Mouse (Mus musculus) C2C12 (cell line): Measurements from ENCODE around the gene Pmis2.

Experiments used
- CTCF ChIP-seq: IDR thresholded peaks from one replicate; pipeline ENCODE4 v1.5.1; 2011; ENCODE audit not compliant: control insufficient read depth, insufficient read depth, insufficient read length
- FOSL1 ChIP-seq: IDR thresholded peaks from one replicate; pipeline ENCODE4 v1.8.0; 2011; ENCODE audit warnings: mild to moderate bottlenecking, low read length; ENCODE audit not compliant: poor library complexity, insufficient read depth, severe bottlenecking
- MAX ChIP-seq: IDR thresholded peaks from one replicate; pipeline ENCODE4 v1.6.1; 2011; ENCODE audit warnings: mild to moderate bottlenecking, control low read depth
- MYOD1 ChIP-seq: IDR thresholded peaks from one replicate; pipeline ENCODE4 v1.6.1; 2011; ENCODE audit warnings: low read depth; ENCODE audit not compliant: control insufficient read depth, insufficient read length
- MYOG ChIP-seq: IDR thresholded peaks from one replicate; pipeline ENCODE4 v1.6.1; 2011; ENCODE audit not compliant: control insufficient read depth, insufficient read length; ENCODE audit errors: extremely low read depth
- USF1 ChIP-seq: IDR thresholded peaks from one replicate; pipeline ENCODE4 v1.6.1; 2011; ENCODE audit warnings: low read depth, mild to moderate bottlenecking, control low read depth, moderate library complexity

- no peak for TF ChIP-seq CTCF
- TF ChIP-seq USF1: no peak
- no peak for TF ChIP-seq MYOD1
- TF ChIP-seq MAX: no peak
- no peak for TF ChIP-seq FOSL1
- no peak for TF ChIP-seq MYOG
Observed at GRCm38 (mm10) chr7:30698101-30698500, 26.7 kb upstream of the Pmis2 start.
